Mouse (Mus musculus): ENCODE measurements around the gene Ppp2r5c.

Gene Ppp2r5c

GRCm38 (mm10) chr12:110442238-110442637 lies 4.7 kb upstream of the Ppp2r5c start:
- DNase-seq (ENCODE audit: low read depth, low spot score): no peak

- no peak for DNase-seq (ENCODE audit: low read depth, low spot score)
Observed at GRCm38 (mm10) chr12:110444530-110444929, 2.4 kb upstream of the Ppp2r5c start.

- DNase-seq (ENCODE audit: low read depth, low spot score): no peak
Observed at GRCm38 (mm10) chr12:110445775-110446174, 1.1 kb upstream of the Ppp2r5c start.

GRCm38 (mm10) chr12:110447306-110447705 lies 386 bp downstream of the Ppp2r5c start:
- no peak for DNase-seq (ENCODE audit: low read depth, low spot score)

DNA sequence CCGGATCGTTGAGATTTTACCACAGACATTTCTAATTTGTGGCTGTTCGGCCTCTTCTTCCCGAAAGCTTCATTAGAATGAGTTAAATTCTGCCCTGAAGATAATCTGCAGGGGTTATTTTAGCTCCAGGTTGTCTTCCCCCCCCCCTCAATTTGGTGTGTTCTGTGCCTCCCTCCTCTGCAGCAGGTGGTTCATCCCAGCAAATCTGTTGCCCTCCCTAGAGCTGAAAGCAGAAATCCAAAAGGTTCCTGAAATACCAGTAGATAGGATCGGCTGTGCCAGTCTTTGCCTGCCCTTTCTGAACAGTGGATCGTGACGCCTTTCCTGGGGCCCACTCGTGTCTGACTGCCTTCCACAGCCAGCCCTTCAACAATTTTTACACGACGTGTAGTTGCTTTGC lies 1.8 kb downstream of the Ppp2r5c start:
- DNase-seq (ENCODE audit: low read depth, low spot score): no peak

DNA sequence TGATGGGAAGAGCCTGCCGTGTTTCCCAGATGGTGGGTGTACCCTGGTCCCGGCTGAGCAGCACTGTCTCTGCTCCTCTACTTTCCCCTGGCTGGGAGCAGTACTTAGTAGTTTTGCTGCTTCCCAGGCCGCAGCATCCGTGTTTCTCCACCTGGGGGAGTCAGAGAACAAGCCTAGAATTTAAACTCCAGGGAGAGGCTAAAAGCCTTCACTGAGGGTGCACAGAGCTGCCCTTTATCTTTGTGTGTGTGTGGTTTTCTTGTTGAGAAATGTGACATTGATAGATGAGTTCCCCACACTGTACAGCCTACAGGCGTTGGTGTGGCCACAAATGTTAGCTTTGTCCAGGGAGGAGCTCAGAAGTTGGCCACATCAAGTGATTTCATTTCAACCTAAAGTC lies 7.3 kb downstream of the Ppp2r5c start:
- DNase-seq (ENCODE audit: low read depth, low spot score): no peak

DNA sequence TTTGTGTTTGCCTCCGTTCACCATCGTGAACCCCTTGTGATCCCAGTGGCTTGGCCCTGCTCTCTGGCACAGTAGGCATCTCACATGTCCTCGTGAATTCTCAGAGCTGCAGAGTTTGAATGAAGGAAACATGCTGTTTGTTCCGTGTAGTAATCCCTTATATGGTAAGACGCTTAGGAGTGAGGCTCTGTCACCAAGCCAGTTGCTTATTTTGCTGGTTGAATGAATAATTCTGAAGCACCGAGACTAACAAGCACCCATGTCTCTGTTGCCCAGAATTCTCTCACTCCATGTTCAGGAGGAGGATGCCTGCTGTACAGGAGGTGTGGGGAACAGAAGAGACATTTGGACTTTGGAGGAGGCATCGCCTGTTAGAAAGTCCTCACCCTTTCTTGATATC lies 9.1 kb downstream of the Ppp2r5c start:
- DNase-seq (ENCODE audit: low read depth, low spot score): peak; percentile 69

DNA sequence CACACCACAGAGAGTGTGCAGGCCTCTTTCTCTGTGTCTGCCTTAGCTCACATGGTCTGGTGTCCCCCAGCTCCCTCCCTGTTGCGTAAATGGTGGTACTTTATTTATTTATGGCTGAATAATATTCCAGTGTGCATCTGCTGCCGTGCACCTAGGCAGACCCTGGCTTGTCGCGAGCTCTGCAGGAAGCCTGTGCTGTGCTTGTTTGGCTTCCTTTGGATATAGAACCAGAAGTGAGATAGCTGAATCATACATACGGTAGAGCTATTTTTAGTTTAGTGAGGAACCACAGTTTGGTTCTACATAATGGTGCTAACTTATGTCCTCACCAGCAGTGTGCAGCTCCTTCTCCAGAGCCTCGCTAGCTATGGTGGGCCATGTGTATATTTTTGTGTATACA lies 11.7 kb downstream of the Ppp2r5c start:
- peak; percentile 69 for DNase-seq (ENCODE audit: low read depth, low spot score)

- no peak for DNase-seq (ENCODE audit: low read depth, low spot score)
Observed at GRCm38 (mm10) chr12:110460418-110461300, 13.7 kb downstream of the Ppp2r5c start.

- no peak for DNase-seq (ENCODE audit: low read depth, low spot score)
Observed at GRCm38 (mm10) chr12:110463711-110464110, 16.8 kb downstream of the Ppp2r5c start.

DNA sequence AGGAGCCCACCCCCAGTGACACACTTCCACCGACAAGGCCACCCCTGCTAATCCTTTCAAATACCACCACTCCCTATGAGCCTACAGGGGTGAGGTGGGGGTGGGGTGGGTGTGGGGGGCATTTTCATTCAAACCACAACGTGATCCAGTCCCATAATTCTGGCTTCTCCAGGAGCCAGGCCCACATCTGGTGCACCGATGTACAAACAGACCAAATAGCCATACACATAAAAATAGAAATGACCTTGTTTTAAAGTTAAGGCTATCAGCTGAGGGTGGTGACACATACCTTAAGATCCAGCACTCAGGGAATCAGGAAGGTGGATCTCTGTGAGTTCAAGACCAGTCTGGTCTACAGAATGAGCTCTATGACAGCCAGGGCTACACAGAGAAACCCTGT lies 24.5 kb downstream of the Ppp2r5c start:
- DNase-seq (ENCODE audit: low read depth, low spot score): no peak

GRCm38 (mm10) chr12:110472247-110472646 lies 25.3 kb downstream of the Ppp2r5c start:
- DNase-seq (ENCODE audit: low read depth, low spot score): no peak

- no peak for DNase-seq (ENCODE audit: low read depth, low spot score)
Observed at GRCm38 (mm10) chr12:110474497-110474896, 27.6 kb downstream of the Ppp2r5c start.

DNA sequence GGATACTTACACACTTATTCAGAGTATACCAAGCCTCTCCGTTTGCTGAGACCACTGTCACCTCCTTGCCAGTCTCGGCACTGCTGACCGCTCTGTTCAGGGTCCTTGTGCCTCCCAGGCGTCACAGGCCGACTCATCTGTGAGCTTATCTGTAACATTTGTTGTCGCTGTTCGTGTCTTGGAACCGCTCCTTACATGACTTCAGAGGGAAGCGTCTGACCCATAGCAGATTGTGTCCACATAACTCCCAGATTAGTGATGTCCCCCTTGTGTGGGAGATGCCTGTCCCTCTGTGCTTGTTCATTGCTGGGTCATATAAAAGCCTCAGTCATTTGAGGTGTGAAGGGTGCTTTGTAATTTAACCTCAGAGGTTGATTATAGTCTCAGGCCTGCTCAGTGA lies 29.6 kb downstream of the Ppp2r5c start:
- DNase-seq (ENCODE audit: low read depth, low spot score): no peak

DNA sequence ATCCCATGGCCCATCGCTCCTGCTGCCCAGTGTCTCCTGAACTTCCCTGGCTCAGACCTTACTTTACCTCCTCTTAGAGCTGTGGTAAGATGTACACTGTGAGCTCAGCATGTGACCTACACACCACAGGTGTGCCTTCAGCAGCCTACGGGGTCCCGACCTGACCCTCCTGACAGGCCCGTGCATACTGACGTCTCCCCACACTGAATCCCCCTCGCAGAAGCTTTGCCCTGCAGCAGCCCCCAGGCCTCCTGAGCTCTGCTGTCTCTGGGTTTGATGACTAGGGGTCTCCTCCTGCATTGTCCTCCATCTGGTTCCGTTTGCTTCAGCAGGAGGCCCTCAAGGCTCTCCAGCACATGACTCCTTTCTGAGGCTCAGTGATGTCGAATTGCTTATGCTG lies 31.0 kb downstream of the Ppp2r5c start:
- DNase-seq (ENCODE audit: low read depth, low spot score): no peak

GRCm38 (mm10) chr12:110478601-110479008 lies 31.7 kb downstream of the Ppp2r5c start:
- DNase-seq (ENCODE audit: low read depth, low spot score): no peak

- DNase-seq (ENCODE audit: low read depth, low spot score): no peak
Observed at GRCm38 (mm10) chr12:110479268-110479667, 32.3 kb downstream of the Ppp2r5c start.

DNA sequence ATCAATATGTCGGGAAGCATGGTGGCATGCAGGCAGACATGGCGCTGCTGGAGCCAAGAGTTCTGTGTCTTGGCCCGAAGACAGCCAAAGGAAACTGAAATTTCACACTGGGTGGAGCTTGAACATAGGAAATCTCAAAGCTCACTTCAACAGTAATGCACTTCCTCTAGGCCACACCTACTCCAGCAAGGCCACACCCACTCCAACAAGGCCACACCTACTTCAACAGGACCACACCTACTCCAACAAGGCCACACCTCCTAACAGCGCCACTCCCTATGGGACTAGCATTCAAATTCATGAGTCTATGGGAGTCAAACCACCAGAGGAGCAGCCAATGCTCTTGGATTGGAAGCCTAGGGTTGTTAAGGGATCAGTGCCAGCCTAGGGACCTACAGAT lies 33.8 kb downstream of the Ppp2r5c start:
- no peak for DNase-seq (ENCODE audit: low read depth, low spot score)

DNA sequence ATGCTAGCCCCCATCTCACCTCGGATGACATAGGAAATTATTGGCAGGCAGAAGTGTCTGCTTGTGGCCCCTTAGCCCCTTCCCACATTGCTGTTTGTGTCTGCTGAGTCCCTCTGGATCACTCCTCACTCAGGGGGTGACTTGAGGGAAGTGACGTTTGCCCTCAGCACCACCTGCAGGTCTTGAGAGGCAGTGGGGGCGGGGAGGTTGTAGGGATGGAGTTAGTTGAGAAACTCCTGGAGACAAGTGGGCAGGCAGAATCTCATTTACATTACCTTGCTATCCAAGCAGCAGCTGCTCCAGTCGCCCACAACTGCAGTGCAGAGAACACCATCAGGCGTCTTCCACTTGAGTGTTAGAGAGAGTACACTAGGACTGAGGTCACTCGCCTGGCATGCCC lies 36.8 kb downstream of the Ppp2r5c start:
- no peak for DNase-seq (ENCODE audit: low read depth, low spot score)

DNA sequence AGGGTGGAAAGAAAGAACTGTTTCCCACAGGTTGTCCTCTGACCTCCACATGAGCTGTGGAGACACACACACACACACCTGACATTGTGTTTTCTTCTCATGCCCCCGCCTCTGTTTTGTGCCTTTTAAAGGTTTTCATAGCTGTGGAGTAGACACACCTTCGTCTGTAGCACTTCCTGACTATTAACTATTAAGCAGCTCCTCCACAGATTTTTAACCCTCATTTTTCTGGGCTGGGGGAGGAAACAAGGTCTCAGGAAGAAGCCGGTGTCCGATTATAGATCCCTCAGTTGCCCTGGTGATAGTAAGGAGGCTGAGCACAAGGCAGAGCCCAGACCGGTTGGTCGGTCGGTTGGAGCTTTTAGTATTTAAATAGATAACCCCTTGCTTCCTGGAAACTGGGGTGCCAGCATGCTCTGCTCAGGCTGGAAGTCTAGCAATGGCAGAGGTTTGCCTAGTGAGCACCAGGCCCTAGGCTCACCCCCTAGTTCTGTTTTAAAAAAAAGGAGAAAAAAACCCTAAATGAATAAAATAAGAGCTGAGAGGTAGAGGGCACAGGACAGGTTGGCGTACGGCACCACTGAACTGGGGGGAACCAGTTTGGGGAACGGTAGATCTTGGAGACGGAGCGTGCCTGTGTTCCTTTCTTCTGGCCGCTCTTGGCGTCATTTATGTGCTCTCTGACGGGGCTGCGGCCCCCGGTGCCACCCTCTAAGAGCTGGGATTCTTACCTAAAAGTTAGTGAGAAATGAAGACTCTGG lies 38.1 kb downstream of the Ppp2r5c start:
- no peak for DNase-seq (ENCODE audit: low read depth, low spot score)

- peak; percentile 95 for DNase-seq (ENCODE audit: low read depth, low spot score)
Observed at GRCm38 (mm10) chr12:110485585-110486331, 38.8 kb downstream of the Ppp2r5c start.

GRCm38 (mm10) chr12:110486852-110487251 lies 39.9 kb downstream of the Ppp2r5c start:
- no peak for DNase-seq (ENCODE audit: low read depth, low spot score)
